Mouse (Mus musculus) gastrocnemius, adult 2 months (tissue): ENCODE results near the gene Wnt10a. TPM values are rescaled to one million over a fixed set of nuclear protein-coding genes. Genes with fewer than 3 reads are reported as not detected.

ENCODE experiments used
- DNase-seq: peaks from one replicate; pipeline ENCODE4 v3.0.0; 2022
- H3K27ac ChIP-seq: fragments of 200-600 bp; 2 replicates; pipeline ENCODE4 v1.8.1; 2022; ENCODE audit warnings: mild to moderate bottlenecking
- H3K4me3 ChIP-seq: fragments of 200-600 bp; 2 replicates; pipeline ENCODE4 v1.8.1; 2022; ENCODE audit warnings: mild to moderate bottlenecking, moderate library complexity
- CTCF ChIP-seq: fragments of 200-600 bp; IDR thresholded peaks from 2 replicates; pipeline ENCODE4 v1.8.1; 2022; ENCODE audit warnings: antibody characterized with exemption, mild to moderate bottlenecking, moderate library complexity
- intact Hi-C: fragments of 180-260 bp; cut with DNase I; formaldehyde crosslinking; loops from one replicate; pipeline ENCODE4 v1.15.1; 2025
- total RNA-seq, 2 experiments: library from RNA; stranded (reverse); gene quantifications; 2 replicates each; pipeline ENCODE4 v1.2.3; 2021

Wnt10a gene
- total RNA-seq, 2 experiments from 2014 or later: 0.39 TPM; not detected in 1

DNA sequence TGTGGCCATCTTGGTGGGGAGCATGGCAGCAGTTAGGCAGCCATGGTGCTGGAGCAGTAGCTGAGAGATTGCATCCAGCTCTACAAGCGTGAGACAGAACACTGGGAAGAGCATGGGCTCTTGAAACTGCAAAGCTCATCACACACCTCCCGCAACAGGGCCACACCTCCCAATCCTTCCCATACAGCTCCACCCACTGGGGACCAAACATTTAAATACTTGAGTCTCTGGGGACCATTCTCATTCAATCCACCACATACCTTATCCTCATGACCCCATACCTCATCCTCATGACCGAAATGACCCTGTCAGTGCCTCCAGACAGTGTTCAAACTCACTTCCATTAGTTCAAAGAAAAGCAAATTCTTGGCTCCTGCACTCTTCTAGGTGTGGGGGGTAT lies 41.9 kb downstream of the Wnt10a start:
- TF ChIP-seq CTCF: no peak
- no peak overlapping the region for H3K4me3 ChIP-seq
- intact Hi-C loops: no loop called here
- H3K27ac ChIP-seq: no peak overlapping the region
- DNase-seq: no peak

DNA sequence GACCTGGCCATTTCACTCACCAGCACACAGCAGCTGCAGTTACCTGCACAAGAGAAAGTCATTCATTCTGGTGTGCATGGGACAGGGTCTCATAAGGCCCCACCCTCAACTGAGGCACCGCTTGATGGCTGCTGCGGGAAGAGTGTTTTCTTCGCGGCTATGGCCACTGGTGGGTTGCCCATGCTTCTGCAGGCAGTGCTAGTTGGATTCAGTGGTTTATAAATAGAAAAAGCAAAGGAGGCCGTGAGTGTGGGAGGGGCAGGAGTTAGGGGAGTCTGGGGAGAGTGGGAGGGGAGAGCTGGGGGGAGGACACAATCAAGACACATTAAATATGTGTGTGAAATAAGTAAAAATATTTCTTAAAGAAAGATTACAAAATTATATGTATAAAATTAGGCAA lies 51.8 kb downstream of the Wnt10a start:
- no peak overlapping the region for H3K27ac ChIP-seq
- DNase-seq: no peak
- H3K4me3 ChIP-seq: no peak overlapping the region
- intact Hi-C loops: no loop called here
- no peak for TF ChIP-seq CTCF

DNA sequence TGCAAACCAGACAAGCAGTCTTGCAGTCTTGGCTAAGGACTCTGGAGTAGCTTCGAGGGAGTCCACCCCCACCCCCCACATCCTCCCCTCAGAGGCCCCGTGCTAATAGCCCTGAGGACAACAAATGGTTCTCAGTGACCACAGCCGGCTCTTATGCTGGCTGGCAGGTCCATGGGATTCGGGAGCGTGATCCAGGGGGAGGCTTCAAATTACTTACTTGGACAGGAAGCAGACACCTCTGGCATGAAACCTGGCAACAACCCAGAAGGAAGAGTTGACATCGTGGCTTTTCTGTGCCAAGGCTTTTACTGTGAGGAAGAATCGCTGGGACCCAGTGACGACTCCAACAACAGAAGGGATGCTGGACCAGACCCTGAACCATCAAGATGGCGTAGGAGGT lies 55.0 kb downstream of the Wnt10a start:
- intact Hi-C loops: no loop called here
- no peak overlapping the region for H3K27ac ChIP-seq
- H3K4me3 ChIP-seq: no peak overlapping the region
- DNase-seq: no peak
- no peak for TF ChIP-seq CTCF

DNA sequence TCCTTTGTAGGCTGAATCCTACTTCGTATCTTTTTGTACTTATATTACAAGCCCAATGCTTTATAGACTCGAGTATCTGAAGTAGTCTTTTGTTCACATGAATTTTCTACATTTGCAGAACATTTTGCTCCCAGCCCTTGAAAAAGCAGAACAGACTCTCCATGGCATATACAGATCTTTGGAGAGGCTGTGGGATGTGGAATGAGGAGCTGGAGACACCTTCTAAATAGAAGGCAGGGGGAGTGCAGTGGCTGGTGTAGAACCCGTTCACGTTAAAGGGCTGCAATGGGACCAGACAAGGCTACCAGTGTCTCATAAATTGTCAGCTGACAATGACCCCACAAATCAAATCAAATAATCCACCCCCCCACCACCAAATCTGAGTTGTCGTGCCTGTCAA lies 57.6 kb downstream of the Wnt10a start:
- no peak for TF ChIP-seq CTCF
- Histone ChIP-seq H3K4me3 (no peak overlapping the region), H3K27ac (no peak overlapping the region)
- no peak for DNase-seq
- intact Hi-C loops: no loop called here

DNA sequence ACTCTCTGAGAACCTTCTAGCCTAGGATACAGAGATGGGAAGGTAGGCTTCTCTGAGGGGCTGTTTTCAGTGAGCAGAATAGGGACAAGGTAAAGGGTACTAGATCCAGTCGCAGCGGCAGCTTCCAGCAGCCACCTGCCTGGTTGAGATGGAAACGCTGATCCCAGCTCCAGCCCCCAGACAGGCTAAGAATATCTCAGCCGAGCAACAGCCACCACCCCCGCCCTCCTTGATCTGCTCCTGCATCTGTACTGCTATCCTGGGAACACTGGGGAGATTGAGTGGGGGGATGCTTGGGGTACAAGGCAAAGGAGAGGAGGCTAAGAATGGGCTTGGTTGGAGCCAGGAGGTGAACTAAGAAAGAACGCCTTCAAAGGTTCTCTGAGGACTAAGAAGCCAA lies 58.9 kb downstream of the Wnt10a start:
- H3K27ac ChIP-seq: no peak overlapping the region
- no peak for DNase-seq
- intact Hi-C loops: no loop called here

DNA sequence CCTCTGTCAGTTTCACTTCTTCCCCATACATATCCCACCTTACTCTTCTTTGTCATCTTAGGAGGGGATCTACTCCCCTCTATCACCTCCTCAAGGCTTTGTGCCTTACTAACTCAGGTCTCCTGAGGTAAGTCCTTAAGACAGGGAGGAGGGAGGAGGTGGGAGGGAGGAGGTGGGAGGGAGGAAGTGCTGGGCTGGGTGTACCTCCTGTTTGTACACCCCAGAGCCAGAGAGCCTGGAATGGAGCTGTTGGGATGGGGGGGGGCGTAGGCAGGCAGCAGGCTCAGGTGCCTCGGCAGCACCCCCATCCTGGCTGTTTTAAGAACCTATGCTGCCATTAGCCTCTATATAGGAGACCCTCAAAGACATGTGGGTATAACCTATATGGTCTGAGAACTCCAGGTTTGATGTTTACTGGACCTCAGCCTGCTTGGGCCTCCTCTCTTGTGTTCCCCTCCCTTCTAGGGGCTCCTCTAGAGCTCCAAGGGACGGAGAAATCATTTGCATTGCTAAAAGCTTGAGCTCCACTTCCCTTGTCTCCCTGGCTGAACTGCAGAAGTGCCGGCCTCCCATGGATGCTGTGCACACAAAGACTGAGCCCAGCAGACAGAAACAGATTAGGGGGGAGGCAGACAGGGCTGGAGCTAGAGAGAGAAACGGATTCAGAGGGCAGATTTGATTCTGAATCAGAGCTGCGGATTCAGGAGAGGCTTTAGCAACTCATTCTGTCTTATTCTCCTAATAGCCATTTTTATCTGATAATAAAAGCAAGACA lies 59.9 kb downstream of the Wnt10a start:
- DNase-seq: no peak
- Histone ChIP-seq H3K27ac (no peak overlapping the region), H3K4me3 (no peak overlapping the region)
- TF ChIP-seq CTCF: no peak
- intact Hi-C loops: no loop called here

More for the DNA sequence above, 58.9 kb downstream of the Wnt10a start:
- TF ChIP-seq CTCF: no peak
- H3K4me3 ChIP-seq: no peak overlapping the region

Other genes with a start within 250 kb of the Wnt10a start
- gene Plcd4, start 248.6 kb upstream of the Wnt10a start, total RNA-seq: 100 to 1,000 TPM in 1 of 2 experiments, 10 to 100 TPM in 1; 67.8 to 126 TPM
- gene Usp37, start 247.2 kb upstream of the Wnt10a start, total RNA-seq: 1 to 10 TPM; 8.7 to 9.0 TPM
- gene Zfp142, start 203.3 kb upstream of the Wnt10a start, total RNA-seq: 10 to 100 TPM in 1 of 2 experiments, 1 to 10 TPM in 1; 8.1 to 15.5 TPM
- 10 to 100 TPM; 16.9 to 26.2 TPM for gene Bcs1l, start 203.2 kb upstream of the Wnt10a start, total RNA-seq
- 10 to 100 TPM; 18.9 to 20.2 TPM for gene Rnf25, start 190.1 kb upstream of the Wnt10a start, total RNA-seq
- gene Stk36, start 190.1 kb upstream of the Wnt10a start, total RNA-seq: under 1 TPM; 0.17 to 0.20 TPM
- gene Ttll4, start 129.8 kb upstream of the Wnt10a start, total RNA-seq: 10 to 100 TPM; 11.7 to 19.7 TPM
- 10 to 100 TPM; 37.7 to 75.4 TPM for gene Cyp27a1, start 77.9 kb upstream of the Wnt10a start, total RNA-seq
- gene Prkag3, start 42.3 kb upstream of the Wnt10a start, total RNA-seq: 100 to 1,000 TPM in 1 of 2 experiments, 10 to 100 TPM in 1; 61.6 to 111 TPM
- gene Wnt6, start 19.6 kb upstream of the Wnt10a start, total RNA-seq: under 1 TPM; 0.39 to 0.77 TPM
- gene Cdk5r2, start 63.4 kb downstream of the Wnt10a start, total RNA-seq: not detected
- gene Fev, start 93.9 kb downstream of the Wnt10a start, total RNA-seq: not detected
- not detected for gene Cryba2, start 101.6 kb downstream of the Wnt10a start, total RNA-seq
- gene Cfap65, start 144.1 kb downstream of the Wnt10a start, total RNA-seq: not detected
- under 1 TPM; 0.11 to 0.18 TPM for gene Ihh, start 160.2 kb downstream of the Wnt10a start, total RNA-seq